Mouse (Mus musculus) left cerebral cortex, adult 18-20 months (tissue): ENCODE data around the gene Ttc25. TPM values are rescaled to one million over a fixed set of nuclear protein-coding genes. Genes with fewer than 3 reads are reported as not detected.
"Not testable (repeated sequence)": the region's sequence is repeated elsewhere in the genome, so short reads cannot be mapped to it uniquely, and the experiment has no call there.

Experiments
- DNase-seq, 2 experiments: peaks; one replicate each; pipeline ENCODE4 v3.0.0; 2021 to 2022; ENCODE audit warnings: low spot score in 2 of 2, mixed read lengths in 1 of 2
- total RNA-seq, 2 experiments: library from RNA; stranded (reverse); gene quantifications; 2 replicates each; pipeline ENCODE4 v1.2.3; 2021

The Ttc25 gene
- total RNA-seq, 2 experiments from 2014 or later = 0.98 to 1.5 TPM

GRCm38 (mm10) chr11:100528375-100529165 lies 16.8 kb upstream of the Ttc25 start:
- no peak for DNase-seq

- no peak for DNase-seq
Measured at GRCm38 (mm10) chr11:100533871-100534270, 11.5 kb upstream of the Ttc25 start.

GRCm38 (mm10) chr11:100534411-100534810 lies 11.0 kb upstream of the Ttc25 start:
- DNase-seq = not testable (repeated sequence)

- DNase-seq = not testable (repeated sequence)
Measured at GRCm38 (mm10) chr11:100534821-100535220, 10.6 kb upstream of the Ttc25 start.

GRCm38 (mm10) chr11:100535996-100536395 lies 9.4 kb upstream of the Ttc25 start:
- DNase-seq = no peak

GRCm38 (mm10) chr11:100536466-100536865 lies 8.9 kb upstream of the Ttc25 start:
- DNase-seq = no peak

GRCm38 (mm10) chr11:100540966-100541365 lies 4.4 kb upstream of the Ttc25 start:
- no peak for DNase-seq

GRCm38 (mm10) chr11:100541577-100541976 lies 3.8 kb upstream of the Ttc25 start:
- DNase-seq = no peak

GRCm38 (mm10) chr11:100545746-100546085 lies 309 bp downstream of the Ttc25 start:
- no peak for DNase-seq

GRCm38 (mm10) chr11:100546955-100547354 lies 1.5 kb downstream of the Ttc25 start:
- DNase-seq = no peak

GRCm38 (mm10) chr11:100548141-100548540 lies 2.7 kb downstream of the Ttc25 start:
- no peak for DNase-seq

- DNase-seq = no peak
Measured at GRCm38 (mm10) chr11:100549466-100549865, 4.1 kb downstream of the Ttc25 start.

- no peak for DNase-seq
Measured at GRCm38 (mm10) chr11:100550101-100550500, 4.7 kb downstream of the Ttc25 start.

GRCm38 (mm10) chr11:100552842-100553241 lies 7.4 kb downstream of the Ttc25 start:
- no peak for DNase-seq

GRCm38 (mm10) chr11:100555583-100555982 lies 10.2 kb downstream of the Ttc25 start:
- DNase-seq = peak; percentile 42 to 51

GRCm38 (mm10) chr11:100557563-100557962 lies 12.2 kb downstream of the Ttc25 start:
- DNase-seq = no peak

GRCm38 (mm10) chr11:100559476-100559875 lies 14.1 kb downstream of the Ttc25 start:
- DNase-seq = no peak

- no peak for DNase-seq
Measured at GRCm38 (mm10) chr11:100561748-100562147, 16.3 kb downstream of the Ttc25 start.

GRCm38 (mm10) chr11:100564297-100564696 lies 18.9 kb downstream of the Ttc25 start:
- peak; percentile 83 to 86 for DNase-seq

GRCm38 (mm10) chr11:100564703-100565102 lies 19.3 kb downstream of the Ttc25 start:
- DNase-seq = no peak

- no peak for DNase-seq
Measured at GRCm38 (mm10) chr11:100567229-100567628, 21.8 kb downstream of the Ttc25 start.

- DNase-seq = no peak
Measured at GRCm38 (mm10) chr11:100567815-100568245, 22.4 kb downstream of the Ttc25 start.

- DNase-seq = no peak
Measured at GRCm38 (mm10) chr11:100568692-100569091, 23.3 kb downstream of the Ttc25 start.
